Mouse (Mus musculus): ENCODE measurements at regions not wholly inside any gene's neighbourhood (a gene's known extent, or its start where the extent isn't known, plus 50 kb on each side); places are given as distances from the start of the nearest gene placed in this dataset.

DNA sequence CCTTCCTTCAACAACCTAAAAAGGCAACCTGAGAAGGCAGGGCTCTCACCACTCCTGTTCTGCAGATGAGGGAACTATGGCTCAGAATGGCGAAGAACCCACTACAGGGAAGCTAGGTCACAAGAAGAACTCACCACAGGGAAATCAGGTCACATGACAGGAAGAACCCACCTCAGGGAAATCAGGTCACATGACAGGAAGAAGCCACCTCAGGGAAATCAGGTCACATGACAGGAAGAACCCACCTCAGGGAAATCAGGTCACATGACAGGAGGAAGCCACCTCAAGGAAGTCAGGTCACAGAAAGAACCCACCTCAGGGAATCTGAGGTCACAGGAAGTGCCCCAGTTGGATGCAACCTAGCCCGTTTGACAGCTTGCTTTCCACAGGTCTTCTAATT is 399.7 kb downstream of the Ptpru start:
- TF ChIP-seq POLR2A (IDR thresholded peaks at IDR 0.05; ENCODE audit: borderline replicate concordance, insufficient read depth, low read length) (no peak), CTCF (IDR thresholded peaks at IDR 0.05; ENCODE audit: borderline replicate concordance, insufficient read depth, low read depth, low read length) (no peak)

Data from cerebellum, adult 2 months (tissue).